23 mouse cellular contexts compared by ENCODE assay signal in genomic region chr6:142747165-142747564, GRCm38 (mm10). TPM values are rescaled to one million over a fixed set of nuclear protein-coding genes. Genes with fewer than 3 reads are reported as not detected.
A peak's percentile ranks its signal among the peaks of the same experiment; 100 is the strongest.
DNase-seq lines count a peak whose midpoint lies in the region; ATAC-seq and TF ChIP-seq lines count a peak whose summit lies in the region.
"Had no signal": no experiment of that assay in that cellular context is flagged by ENCODE, and none has a peak within 500 bp of the region (broad histone marks: within the 10 kb centered on the region; RNA-seq: fewer than 3 reads in every experiment).

No protein-coding gene starts in this region.

- intact Hi-C loops in heart, adult 2 months (cut with DNase I) = no loop called here
- intact Hi-C loops in heart, postnatal 36 days (cut with DNase I) = no loop called here

- peak overlapping the region; percentile 18 for H3K27ac ChIP-seq in heart, adult 2 months
- H3K27ac ChIP-seq in lung, postnatal 0 days (ENCODE audit: low read length) = peak overlapping the region; percentile 65; the same call in 1 of the 2 replicates
- H3K27ac ChIP-seq: forebrain, embryonic 10.5 days; hindbrain, postnatal 0 days had no signal

- H3K79me2 ChIP-seq in heart, adult 2 months (replicated peaks; ENCODE audit: control insufficient read depth, insufficient read depth, low read length) = no peaks in the 10 kb centered on the region

- H3K9ac ChIP-seq in heart, adult 2 months (ENCODE audit: low read depth, low read length) = no peak overlapping the region
- H3K9ac ChIP-seq in lung, postnatal 0 days (replicated peaks; ENCODE audit: low read depth) = no peak overlapping the region
- H3K9ac ChIP-seq: embryonic facial prominence, embryonic 13.5 days; limb, embryonic 15.5 days had no signal

- H3K36me3 ChIP-seq in heart, adult 2 months (ENCODE audit: control insufficient read depth, insufficient read depth, low read length) = no peaks in the 10 kb centered on the region
- no peaks in the 10 kb centered on the region for H3K36me3 ChIP-seq in lung, postnatal 0 days (ENCODE audit: insufficient read depth, low read length)
- H3K36me3 ChIP-seq: embryonic facial prominence, embryonic 13.5 days; forebrain, embryonic 10.5 days; limb, embryonic 15.5 days had no signal

- H3K4me1 ChIP-seq in heart, adult 2 months (ENCODE audit: control insufficient read depth, insufficient read depth, low read length) = no peaks in the 10 kb centered on the region
- H3K4me1 ChIP-seq in lung, postnatal 0 days (ENCODE audit: insufficient read depth, low read depth, low read length) = no peaks in the 10 kb centered on the region
- H3K4me1 ChIP-seq: forebrain, embryonic 10.5 days; limb, embryonic 15.5 days had no signal

- no peak overlapping the region for H3K4me3 ChIP-seq in heart, adult 2 months
- H3K4me3 ChIP-seq in lung, postnatal 0 days (ENCODE audit: low read depth, low read length) = no peak overlapping the region
- H3K4me3 ChIP-seq: embryonic facial prominence, embryonic 13.5 days; forebrain, embryonic 10.5 days; limb, embryonic 15.5 days had no signal

- no peaks in the 10 kb centered on the region for H3K27me3 ChIP-seq in heart, adult 2 months (ENCODE audit: control insufficient read depth, insufficient read depth, low read length)
- no peaks in the 10 kb centered on the region for H3K27me3 ChIP-seq in lung, postnatal 0 days (replicated peaks; ENCODE audit: insufficient read depth, low read length)
- H3K27me3 ChIP-seq: embryonic facial prominence, embryonic 13.5 days; limb, embryonic 15.5 days had no signal

- DNase-seq in heart, adult 2 months = no peak
- DNase-seq in heart, postnatal 36 days = no peak
- DNase-seq in lung, postnatal 0 days (ENCODE audit: low spot score) = peak; percentile 52
- no peak for DNase-seq in lung, postnatal 36 days
- no peak for DNase-seq in kidney, postnatal 36 days
- no peak for DNase-seq in thymus, postnatal 4 days
- DNase-seq in spleen, adult 18-20 months = no peak
- DNase-seq: adrenal gland, adult 8-10 months; cerebellum, adult 18-20 months; gastrocnemius, postnatal 25 days; heart, postnatal 4 days; layer of hippocampus, postnatal 36 days; midbrain, embryonic 14.5 days; right cerebral cortex, postnatal 4 days; thymus, postnatal 14 days had no signal

- H3K4me2 ChIP-seq in lung, postnatal 0 days (replicated peaks; ENCODE audit: low read depth, low read length) = peak overlapping the region; percentile 25; the same call in 1 of the 2 replicates
- H3K4me2 ChIP-seq: embryonic facial prominence, embryonic 13.5 days; heart, embryonic 11.5 days; limb, embryonic 15.5 days had no signal

- WGBS in heart, adult 2 months = 77% methylated on average over 2 of the region's 2 CpGs
- 41% methylated on average over 2 of the region's 2 CpGs for WGBS in lung, postnatal 0 days

- TF ChIP-seq EP300 in heart, adult 2 months (IDR thresholded peaks at IDR 0.05; ENCODE audit: insufficient read depth, low read depth, low read length) = no peak
- no peak; the same call in 1 of the 2 replicates for TF ChIP-seq EP300 in lung, postnatal 0 days (IDR thresholded peaks at IDR 0.05)

- TF ChIP-seq POLR2A in heart, adult 2 months (IDR thresholded peaks at IDR 0.05; ENCODE audit: insufficient read depth, low read depth, low read length) = no peak

- TF ChIP-seq CTCF in heart, adult 2 months (IDR thresholded peaks at IDR 0.05) = no peak
- TF ChIP-seq CTCF in lung, postnatal 0 days (IDR thresholded peaks at IDR 0.05) = no peak

- ATAC-seq in lung, postnatal 0 days = peak; percentile 58
- peak; percentile 69 for ATAC-seq in megakaryocyte, adult 5-6 weeks (ENCODE audit: poor library complexity, severe bottlenecking)
- ATAC-seq: hindbrain, postnatal 0 days had no signal

- no peaks in the 10 kb centered on the region for H3K9me3 ChIP-seq in lung, postnatal 0 days (ENCODE audit: low read length)
- H3K9me3 ChIP-seq: limb, embryonic 15.5 days had no signal

RNA-seq across cellular contexts. Expression of gene Cmas, which starts 9.3 kb away (rescaled TPM):
- 10 to 100 TPM; 35.0 to 35.9 TPM for total RNA-seq in heart, adult 2 months (2021)
- 11.7 and 18.5 TPM in 2 replicates for polyA plus RNA-seq in heart, adult 2 months (2012; rRNA removed)
- total RNA-seq in heart, postnatal 36 days (2021) = 10 to 100 TPM; 31.9 to 36.0 TPM
- polyA plus RNA-seq in lung, postnatal 0 days (2015; fragmentation: Nextera tagmentation; extraction: Ambion mirVana) = 53.5 and 53.6 TPM in 2 replicates
- total RNA-seq in megakaryocyte, adult 5-6 weeks (2015) = 56.1 and 60.6 TPM in 2 replicates
- total RNA-seq in megakaryocyte, adult 5-6 weeks (2017) = 52.7 and 60.0 TPM in 2 replicates

RNA-seq across cellular contexts. Expression of gene Abcc9, which starts 45.0 kb away (rescaled TPM):
- 100 to 1,000 TPM; 227 to 235 TPM for total RNA-seq in heart, adult 2 months (2021)
- polyA plus RNA-seq in heart, adult 2 months (2012; rRNA removed) = 57.8 and 100 TPM in 2 replicates
- 100 to 1,000 TPM; 238 to 242 TPM for total RNA-seq in heart, postnatal 36 days (2021)
- 2.0 and 2.4 TPM in 2 replicates for polyA plus RNA-seq in lung, postnatal 0 days (2015; fragmentation: Nextera tagmentation; extraction: Ambion mirVana)
- total RNA-seq in megakaryocyte, adult 5-6 weeks (2015) = not detected in 2 replicates
- 0.11 TPM in 1 of 2 replicates, not detected in the other for total RNA-seq in megakaryocyte, adult 5-6 weeks (2017)
- total RNA-seq: neutrophil, adult 5-6 weeks had no signal

RNA-seq across cellular contexts. Expression of gene Sult6b2, which starts 57.1 kb away (rescaled TPM):
- not detected for total RNA-seq in heart, adult 2 months (2021)
- 0.12 TPM in 2 replicates for polyA plus RNA-seq in heart, adult 2 months (2012; rRNA removed)
- total RNA-seq in heart, postnatal 36 days (2021) = under 1 TPM in 1 of 2 experiments, not detected in 1; 0.28 TPM
- not detected in 2 replicates for polyA plus RNA-seq in lung, postnatal 0 days (2015; fragmentation: Nextera tagmentation; extraction: Ambion mirVana)
- total RNA-seq in megakaryocyte, adult 5-6 weeks (2015) = not detected in 2 replicates
- not detected in 2 replicates for total RNA-seq in megakaryocyte, adult 5-6 weeks (2017)
- total RNA-seq: adrenal gland, adult 8-10 months; gastrocnemius, postnatal 25 days; heart, postnatal 4 days; hindbrain, postnatal 0 days; layer of hippocampus, postnatal 36 days; neutrophil, adult 5-6 weeks had no signal
- polyA plus RNA-seq: embryonic facial prominence, embryonic 13.5 days; kidney, embryonic 16.5 days; midbrain, embryonic 14.5 days had no signal

Comparison
In these comparisons a context has a peak if more than half of its experiments do, and no peak if none do; other contexts are left out.
1. RNA of gene Abcc9, which starts 45.0 kb away (total RNA-seq): 238 to 242 TPM in heart, postnatal 36 days and 227 to 235 TPM in heart, adult 2 months; 0.11 TPM in megakaryocyte, adult 5-6 weeks; every median in the first group is over 100 times any median in the second.